20 mouse cellular contexts compared by ENCODE assay signal in the genomic region with DNA sequence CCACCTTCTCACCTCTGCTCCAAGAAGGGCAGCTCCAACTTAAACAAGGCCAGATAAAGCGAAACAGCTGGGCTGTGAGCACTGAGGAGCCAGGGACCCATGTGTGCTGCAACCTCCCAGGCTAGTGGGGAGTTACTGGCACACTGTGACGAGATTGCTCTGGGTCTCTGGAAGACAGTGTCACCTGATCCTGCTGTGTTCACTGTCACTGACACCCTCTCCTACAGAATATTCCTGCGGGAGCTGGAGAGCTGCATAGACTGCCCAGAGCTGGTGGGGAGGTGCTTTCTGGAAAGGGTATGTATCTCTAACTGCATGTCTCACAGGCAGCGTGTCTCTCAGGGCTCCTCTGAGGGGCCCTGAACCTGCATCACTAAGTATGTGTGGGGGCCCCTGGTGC. TPM values are rescaled to one million over a fixed set of nuclear protein-coding genes. Genes with fewer than 3 reads are reported as not detected.
"Had no signal": no experiment of that assay in that cellular context is flagged by ENCODE, and none has a peak within 500 bp of the region (broad histone marks: within the 10 kb centered on the region; RNA-seq: fewer than 3 reads in every experiment).

No protein-coding gene starts in this region.

- DNase-seq: kidney, adult 9 months; kidney, postnatal 14 days; kidney, postnatal 4 days; left cerebral cortex, postnatal 4 days; liver, embryonic 13.5 days; lung, adult 2 months; lung, postnatal 14 days; lung, postnatal 4 days; midbrain, embryonic 14.5 days; thymus, adult 18-20 months; thymus, postnatal 36 days had no signal

- H3K4me3 ChIP-seq: liver, embryonic 13.5 days had no signal

- H3K9ac ChIP-seq: liver, embryonic 13.5 days had no signal

- H3K36me3 ChIP-seq: liver, embryonic 13.5 days had no signal

- H3K27ac ChIP-seq: liver, embryonic 13.5 days had no signal

- H3K9me3 ChIP-seq: liver, embryonic 13.5 days had no signal

- H3K27me3 ChIP-seq: liver, embryonic 13.5 days had no signal

- H3K4me2 ChIP-seq: liver, embryonic 13.5 days; midbrain, embryonic 11.5 days had no signal

- H3K4me1 ChIP-seq: liver, embryonic 13.5 days had no signal

RNA-seq across cellular contexts. Expression of gene F7, which starts 18.4 kb away (rescaled TPM):
- total RNA-seq: megakaryocyte-erythroid progenitor cell, adult 5-6 weeks; midbrain, postnatal 0 days had no signal
- polyA plus RNA-seq: midbrain, embryonic 14.5 days; neural tube, embryonic 11.5 days; neural tube, embryonic 14.5 days had no signal

RNA-seq across cellular contexts. Expression of gene F10, which starts 29.6 kb away (rescaled TPM):
- total RNA-seq: layer of hippocampus, adult 18-20 months; layer of hippocampus, postnatal 14 days; left cerebral cortex, adult 8-10 months; left cerebral cortex, postnatal 14 days; midbrain, postnatal 0 days had no signal
- polyA plus RNA-seq: neural tube, embryonic 14.5 days had no signal

RNA-seq across cellular contexts. Expression of gene Proz, which starts 53.3 kb away (rescaled TPM):
- total RNA-seq: layer of hippocampus, adult 18-20 months; layer of hippocampus, postnatal 14 days; left cerebral cortex, adult 8-10 months; left cerebral cortex, postnatal 14 days; left cerebral cortex, postnatal 4 days; megakaryocyte-erythroid progenitor cell, adult 5-6 weeks; midbrain, postnatal 0 days had no signal
